11 mouse cellular contexts compared by ENCODE assay signal in genomic region chr6:108881074-108881473, GRCm38 (mm10). TPM values are rescaled to one million over a fixed set of nuclear protein-coding genes. Genes with fewer than 3 reads are reported as not detected.
DNase-seq lines count a peak whose midpoint lies in the region; ATAC-seq and TF ChIP-seq lines count a peak whose summit lies in the region.
"Had no signal": no experiment of that assay in that cellular context is flagged by ENCODE, and none has a peak within 500 bp of the region (broad histone marks: within the 10 kb centered on the region; RNA-seq: fewer than 3 reads in every experiment).

No protein-coding gene starts in this region.

- H3K9ac ChIP-seq in MEL (ENCODE audit: control insufficient read depth, low read depth, low read length, poor library complexity, severe bottlenecking): no peak overlapping the region
- H3K9ac ChIP-seq: hindbrain, embryonic 13.5 days; liver, embryonic 15.5 days had no signal

- H3K27ac ChIP-seq in layer of hippocampus, adult 2 months: no peak overlapping the region
- no peak overlapping the region for H3K27ac ChIP-seq in MEL (ENCODE audit: control insufficient read depth, low read depth, low read length)
- H3K27ac ChIP-seq: hindbrain, embryonic 13.5 days; liver, embryonic 15.5 days; midbrain, embryonic 10.5 days had no signal

- H3K27me3 ChIP-seq in E14TG2a.4 (ENCODE audit: insufficient read depth, low read length): no peaks in the 10 kb centered on the region
- no peaks in the 10 kb centered on the region for H3K27me3 ChIP-seq in MEL (ENCODE audit: control insufficient read depth in 1 of 2, insufficient read depth in 2 of 2, low read length in 2 of 2)
- H3K27me3 ChIP-seq: hindbrain, embryonic 13.5 days; liver, embryonic 15.5 days had no signal

- no peak overlapping the region for H3K4me3 ChIP-seq in layer of hippocampus, adult 2 months
- H3K4me3 ChIP-seq in E14TG2a.4 (replicated peaks; ENCODE audit: low read length) (no peak overlapping the region), MEL (ENCODE audit: control insufficient read depth in 1 of 2, insufficient read depth in 1 of 2, low read depth in 2 of 2, low read length in 2 of 2) (no peak overlapping the region)
- H3K4me3 ChIP-seq: hindbrain, embryonic 13.5 days; liver, embryonic 15.5 days; midbrain, embryonic 10.5 days had no signal

- TF ChIP-seq RAD21 in MEL (IDR thresholded peaks at IDR 0.05; ENCODE audit: low read depth, low read length): peak; percentile 62

- H3K36me3 ChIP-seq in E14TG2a.4 (ENCODE audit: insufficient read depth, low read length): no peaks in the 10 kb centered on the region
- H3K36me3 ChIP-seq in MEL (ENCODE audit: control insufficient read depth in 1 of 2, insufficient read depth in 2 of 2, low read length in 2 of 2): peaks cover 0 to 5% of the 10 kb centered on the region in 2 experiments; a peak in 2 of 4 replicates
- H3K36me3 ChIP-seq: G1E; hindbrain, embryonic 13.5 days; liver, embryonic 15.5 days; midbrain, embryonic 10.5 days had no signal

- TF ChIP-seq CTCF in layer of hippocampus, adult 2 months (conservative IDR thresholded peaks at IDR 0.05): peak; percentile 44
- TF ChIP-seq CTCF in E14TG2a.4 (conservative IDR thresholded peaks at IDR 0.05; ENCODE audit: low read length): peak; percentile 29
- TF ChIP-seq CTCF in MEL (IDR thresholded peaks at IDR 0.05 in 2 of 3, conservative IDR thresholded peaks at IDR 0.05 in 1 of 3; ENCODE audit: control insufficient read depth in 1 of 3, insufficient read depth in 1 of 3, low read depth in 2 of 3, low read length in 3 of 3, poor library complexity in 1 of 3, severe bottlenecking in 1 of 3): peak; percentile 48 to 64 (median 52)

- TF ChIP-seq EP300 in MEL (IDR thresholded peaks at IDR 0.05; ENCODE audit: low read depth in 1 of 2, low read length in 2 of 2): no peak

- H3K4me1 ChIP-seq in E14TG2a.4 (replicated peaks; ENCODE audit: low read depth, low read length) (peaks cover 13% of the 10 kb centered on the region), MEL (ENCODE audit: control insufficient read depth in 1 of 2, insufficient read depth in 2 of 2, low read length in 2 of 2) (peaks cover 3 to 10% of the 10 kb centered on the region in 2 experiments)
- H3K4me1 ChIP-seq: liver, embryonic 15.5 days had no signal

- ATAC-seq in megakaryocyte progenitor cell, adult 5-6 weeks (replicated peaks; ENCODE audit: poor library complexity): peak; percentile 61

- peaks cover 26% of the 10 kb centered on the region for H3K9me3 ChIP-seq in E14TG2a.4 (ENCODE audit: low read length)
- no peaks in the 10 kb centered on the region for H3K9me3 ChIP-seq in MEL (replicated peaks; ENCODE audit: insufficient read depth, low read length)
- H3K9me3 ChIP-seq: liver, embryonic 15.5 days had no signal

- TF ChIP-seq POLR2A in MEL (IDR thresholded peaks at IDR 0.05; ENCODE audit: control insufficient read depth in 1 of 2, insufficient read depth in 1 of 2, low read depth in 1 of 2, low read length in 2 of 2, poor library complexity in 1 of 2): no peak

- H3K79me2 ChIP-seq in MEL (ENCODE audit: control insufficient read depth, insufficient read depth, low read length, poor library complexity): no peaks in the 10 kb centered on the region

- no peak for DNase-seq in layer of hippocampus, adult 2 months (ENCODE audit: low spot score in 2 of 2)
- DNase-seq in layer of hippocampus, postnatal 25 days (ENCODE audit: extremely low spot score in 1 of 2, low spot score in 1 of 2): no peak
- peak; percentile 47 for DNase-seq in MEL (ENCODE audit: low read depth, low spot score)
- DNase-seq in layer of hippocampus, postnatal 14 days (ENCODE audit: low spot score in 2 of 2): no peak
- DNase-seq in layer of hippocampus, adult 8-10 months (ENCODE audit: low spot score in 2 of 2): no peak

TF ChIP-seq in MEL, 35 proteins besides CTCF, POLR2A, EP300 and RAD21:
- 0 out of 2 replicates have a peak, but pooled peaks have one; percentile 18 for TF ChIP-seq ETS1 (IDR thresholded peaks at IDR 0.05; ENCODE audit: low read depth, low read length)
- no peak for TF ChIP-seq ZKSCAN1 (IDR thresholded peaks at IDR 0.05; ENCODE audit: low read depth, low read length)
- no peak for TF ChIP-seq MAX (IDR thresholded peaks at IDR 0.05; ENCODE audit: low read length)
- no peak for TF ChIP-seq POLR2AphosphoS2 (IDR thresholded peaks at IDR 0.05; ENCODE audit: low read length)
- no peak for TF ChIP-seq TBP (IDR thresholded peaks at IDR 0.05; ENCODE audit: low read depth, low read length)
- TF ChIP-seq ZNF384 (IDR thresholded peaks at IDR 0.05; ENCODE audit: low read depth, low read length): no peak
- TF ChIP-seq SMC3 (IDR thresholded peaks at IDR 0.05; ENCODE audit: low read depth, low read length): peak; percentile 41
- no peak for TF ChIP-seq ZC3H11A (IDR thresholded peaks at IDR 0.05; ENCODE audit: low read depth, low read length)

RNA-seq across cellular contexts. Expression of gene Edem1, which starts 52.6 kb away (rescaled TPM):
- total RNA-seq in layer of hippocampus, adult 2 months (2021): 10 to 100 TPM; 13.3 to 17.2 TPM
- 10 to 100 TPM; 14.8 to 17.0 TPM for total RNA-seq in layer of hippocampus, postnatal 25 days (2021)
- 10.8 and 11.1 TPM in 2 replicates for total RNA-seq in MEL (2012; rRNA removed)
- polyA plus RNA-seq in MEL (2012; ENCODE audit: insufficient read depth in 1 of 2, insufficient read length in 2 of 2, low read depth in 1 of 2, low replicate concordance in 2 of 2, missing spikeins in 1 of 2): 10 to 100 TPM in 1 of 2 experiments, not detected in 1; 17.9 TPM
- 91.7 and 103 TPM in 2 replicates for total RNA-seq in megakaryocyte progenitor cell, adult 5-6 weeks (2015)
- total RNA-seq in megakaryocyte progenitor cell, adult 5-6 weeks (2017): 55.6 and 63.2 TPM in 2 replicates
- total RNA-seq in layer of hippocampus, postnatal 14 days (2021): 10 to 100 TPM; 19.6 to 28.9 TPM
- 10 to 100 TPM; 18.2 to 34.0 (median 22.9) TPM for total RNA-seq in layer of hippocampus, adult 8-10 months (2022)
